Mouse (Mus musculus) heart, postnatal 0 days (tissue): ENCODE measurements around the gene Lpin3. TPM values are rescaled to one million over a fixed set of nuclear protein-coding genes. Genes with fewer than 3 reads are reported as not detected.

ENCODE experiments used
- ATAC-seq: fragments of 200-750 bp; cut with Nextera tagmentation; 2 replicates; pipeline ENCODE4 v1.8.0; 2017; ENCODE audit warnings: low read depth, moderate number of reproducible peaks, moderate library complexity; ENCODE audit not compliant: insufficient read depth
- DNase-seq: peaks from one replicate; pipeline ENCODE4 v3.0.0-alpha.2; 2016; ENCODE audit warnings: low spot score
- H3K27ac ChIP-seq: fragments of 300-500 bp; sonication (generic); 2 replicates; pipeline ENCODE4 v1.5.1; 2014; ENCODE audit warnings: low read depth, mild to moderate bottlenecking
- H3K27me3 ChIP-seq: fragments of 300-500 bp; sonication (generic); 2 replicates; pipeline ENCODE4 v1.6.1; 2014; ENCODE audit warnings: low read length, mixed read lengths; ENCODE audit not compliant: control insufficient read depth, insufficient read depth
- H3K36me3 ChIP-seq: fragments of 300-500 bp; sonication (generic); replicated peaks from 2 replicates; pipeline ENCODE4 v1.6.1; 2014; ENCODE audit warnings: low read length, mixed read lengths; ENCODE audit not compliant: control insufficient read depth, insufficient read depth
- H3K4me1 ChIP-seq: fragments of 300-500 bp; sonication (generic); 2 replicates; pipeline ENCODE4 v1.6.1; 2014; ENCODE audit warnings: antibody characterized with exemption; ENCODE audit not compliant: control insufficient read depth, insufficient read depth
- H3K4me2 ChIP-seq: fragments of 300-500 bp; sonication (generic); 2 replicates; pipeline ENCODE4 v1.6.1; 2014; ENCODE audit warnings: low read depth, mild to moderate bottlenecking, low read length, moderate library complexity
- H3K4me3 ChIP-seq: fragments of 300-500 bp; sonication (generic); 2 replicates; pipeline ENCODE4 v1.5.1; 2014; ENCODE audit warnings: low read depth, low read length
- H3K9ac ChIP-seq: fragments of 300-500 bp; sonication (generic); replicated peaks from 2 replicates; pipeline ENCODE4 v1.6.1; 2014; ENCODE audit warnings: low read depth, low read length, mixed read lengths
- H3K9me3 ChIP-seq: fragments of 300-500 bp; sonication (generic); replicated peaks from 2 replicates; pipeline ENCODE4 v1.6.1; 2016; ENCODE audit warnings: low read length; ENCODE audit not compliant: control insufficient read depth
- CTCF ChIP-seq: IDR thresholded peaks from 2 replicates; pipeline ENCODE4 v1.5.1; 2016; ENCODE audit warnings: antibody characterized with exemption, control low read depth, low read depth
- EP300 ChIP-seq: IDR thresholded peaks from 2 replicates; pipeline ENCODE4 v1.6.1; 2016; ENCODE audit warnings: antibody characterized with exemption, low read depth
- WGBS: fragments of 180-500 bp; shearing (Covaris S2); extraction: QIAGEN DNeasy Blood & Tissue Kit; methylation state at CpG from one replicate; pipeline ENCODE4 v1.1.7; 2014; 5-methylcytosine and 5-hydroxymethylcytosine counted together
- polyA plus RNA-seq: library from polyadenylated mRNA; unstranded; fragments of >200 nt; fragmentation: Nextera tagmentation; extraction: Ambion mirVana; gene quantifications from 2 replicates; pipeline ENCODE4 v1.2.1, GENCODE M21; 2015
- total RNA-seq: library from RNA; depleted of rRNA; stranded (reverse); fragments of >200 nt; gene quantifications from 2 replicates; pipeline ENCODE4 v1.2.3, GENCODE M21; 2014; ENCODE audit warnings: low replicate concordance

Gene Lpin3
- total and polyA plus RNA-seq, 2 experiments from 2014 or later: 1.5 to 5.1 TPM

DNA sequence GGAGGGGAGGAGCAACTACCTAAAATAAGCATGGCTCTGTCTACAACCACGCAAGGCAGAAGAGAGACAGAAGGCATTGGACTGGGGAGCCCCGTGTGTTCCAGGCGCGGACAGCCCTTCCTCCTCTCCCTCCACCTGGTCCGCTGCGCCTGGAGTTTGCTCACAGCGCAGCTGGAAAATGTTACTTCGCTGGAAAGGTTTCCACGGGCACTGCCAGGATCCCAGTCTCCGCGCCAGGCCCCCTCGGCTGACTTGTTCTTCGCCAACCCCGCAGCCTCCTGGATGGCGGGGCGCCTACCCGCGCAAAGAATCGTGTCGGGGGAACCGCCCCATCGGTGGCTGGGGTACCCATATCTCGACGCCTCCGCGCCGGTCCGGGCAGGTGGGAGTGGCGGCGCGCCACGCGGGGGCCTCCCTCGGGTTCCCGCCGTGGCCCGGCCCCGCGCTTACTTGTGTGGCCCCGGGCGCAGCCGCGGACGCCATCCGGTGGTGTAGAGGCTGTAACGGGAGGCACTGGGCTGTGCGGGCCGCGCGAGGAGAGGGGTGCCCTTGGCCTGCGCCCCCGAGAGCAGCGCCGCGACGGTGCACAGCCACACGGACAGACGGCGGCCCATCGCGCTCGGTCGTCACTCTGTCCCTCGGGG, 31.2 kb downstream of the Lpin3 start:
- WGBS: under 1% methylated on average over 43 of the region's 64 CpGs
- H3K27ac ChIP-seq: no peak overlapping the region
- no peak for TF ChIP-seq EP300
- no peak for TF ChIP-seq CTCF

DNA sequence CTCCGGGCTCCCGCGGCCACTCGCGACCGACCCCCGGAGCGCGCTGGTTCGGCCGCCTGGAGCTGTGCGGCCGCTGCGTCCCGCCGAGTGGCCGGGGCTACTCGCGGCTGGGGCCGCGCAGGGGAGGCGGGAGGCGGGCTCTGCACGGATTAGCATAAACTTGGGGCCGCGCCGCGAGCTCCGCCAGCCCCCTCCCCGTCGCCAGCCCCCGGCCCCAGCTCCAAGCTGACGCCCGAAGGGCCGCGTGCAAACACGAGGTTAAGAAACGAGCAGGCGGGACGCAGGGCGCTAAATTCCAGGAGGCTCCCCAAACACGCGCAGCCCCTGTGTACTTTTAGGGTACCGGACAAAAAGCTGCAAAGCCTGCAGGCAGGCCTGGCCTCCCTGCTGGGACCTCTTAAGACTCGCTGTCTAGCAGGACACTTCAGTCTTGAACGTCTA, 31.8 kb downstream of the Lpin3 start, which contains the start of gene Emilin3:
Emilin3 (minus strand) TSS at position 98 of the 441 bp plus-strand sequence.
- DNase-seq (no peak), ATAC-seq (peak; percentile 38)

More for the DNA sequence above, 31.2 kb downstream of the Lpin3 start:
- H3K9me3 ChIP-seq: no peaks in the 10 kb centered on the region
- H3K4me2 ChIP-seq: peak overlapping the region; percentile 84
- peak; percentile 13 for ATAC-seq
- DNase-seq: no peak
- H3K4me3 ChIP-seq: peak overlapping the region; percentile 50
- peaks cover 68% of the 10 kb centered on the region for H3K27me3 ChIP-seq
- no peaks in the 10 kb centered on the region for H3K36me3 ChIP-seq
- peak overlapping the region; percentile 38; the same call in 1 of the 2 replicates for H3K9ac ChIP-seq
- H3K4me1 ChIP-seq: peaks cover 22% of the 10 kb centered on the region; the same call in 1 of the 2 replicates

GRCm38 (mm10) chr2:160914656-160915055, 34.2 kb downstream of the Lpin3 start:
- Histone ChIP-seq H3K36me3 (no peaks in the 10 kb centered on the region), H3K27me3 (peaks cover 50% of the 10 kb centered on the region), H3K9ac (no peak overlapping the region), H3K4me3 (no peak overlapping the region), H3K4me1 (peaks cover 27% of the 10 kb centered on the region; the same call in 1 of the 2 replicates), H3K4me2 (no peak overlapping the region), H3K27ac (no peak overlapping the region), H3K9me3 (no peaks in the 10 kb centered on the region)
- ATAC-seq (no peak), DNase-seq (no peak)
- TF ChIP-seq CTCF: no peak
- TF ChIP-seq EP300: no peak
- 81% methylated on average over 9 of the region's 9 CpGs for WGBS

More for the DNA sequence above, 31.8 kb downstream of the Lpin3 start, which contains the start of gene Emilin3:
- Histone ChIP-seq H3K4me2 (peak within 1 kb of the TSS; percentile 84), H3K27me3 (peaks cover 66% of the 10 kb centered on the region), H3K36me3 (no peaks in the 10 kb centered on the region), H3K4me3 (peak within 1 kb of the TSS; percentile 50), H3K27ac (no peak within 1 kb of the TSS), H3K4me1 (peaks cover 22% of the 10 kb centered on the region; the same call in 1 of the 2 replicates), H3K9ac (peak within 1 kb of the TSS; percentile 38; the same call in 1 of the 2 replicates), H3K9me3 (no peaks in the 10 kb centered on the region)
- 4% methylated on average over 35 of the region's 46 CpGs for WGBS
- TF ChIP-seq EP300: no peak
- TF ChIP-seq CTCF: no peak

DNA sequence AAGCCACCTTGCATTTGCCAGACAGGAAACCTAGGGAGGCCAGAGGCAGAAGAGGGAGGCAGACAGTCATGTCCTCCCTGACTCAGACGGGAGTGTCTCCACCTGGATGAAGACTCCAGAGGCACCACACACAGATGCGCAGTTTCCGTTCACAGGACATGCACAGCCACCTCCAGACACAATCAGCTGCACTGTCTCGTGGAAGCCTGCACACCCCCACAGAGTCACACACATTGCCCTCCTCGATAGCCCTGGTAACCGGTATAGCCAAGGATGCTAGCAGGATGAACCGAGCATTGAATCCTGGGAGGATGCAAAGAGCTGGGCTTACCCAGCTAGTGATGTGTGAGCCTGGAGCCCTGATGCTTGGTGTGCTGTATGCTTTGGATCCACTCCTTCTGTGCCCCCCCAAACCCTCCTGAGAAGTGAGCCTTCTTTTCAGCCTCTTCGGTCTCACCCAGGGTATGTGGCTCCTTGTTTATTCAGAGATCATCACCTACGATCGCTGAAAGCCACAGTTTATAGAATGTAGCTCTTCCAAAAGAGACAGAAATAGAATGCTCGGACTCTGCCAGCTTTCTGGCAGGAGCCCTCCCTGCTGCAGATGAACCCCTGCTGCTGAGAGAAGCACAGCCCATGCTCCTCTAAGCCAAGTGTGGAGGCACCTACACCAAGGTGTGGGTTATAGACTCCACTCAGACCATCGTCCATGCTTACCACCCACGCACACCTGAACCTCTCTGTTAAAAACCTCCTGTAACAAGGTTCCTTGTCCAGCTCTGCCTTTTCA, 35.5 kb downstream of the Lpin3 start:
- TF ChIP-seq EP300 (no peak), CTCF (no peak)
- peaks cover 37% of the 10 kb centered on the region for H3K27me3 ChIP-seq
- WGBS: 54% methylated on average over 13 of the region's 13 CpGs
- H3K4me2 ChIP-seq: no peak overlapping the region
- DNase-seq: no peak
- no peak overlapping the region for H3K4me3 ChIP-seq
- H3K27ac ChIP-seq: no peak overlapping the region
- no peaks in the 10 kb centered on the region for H3K36me3 ChIP-seq
- ATAC-seq: no peak
- H3K4me1 ChIP-seq: peaks cover 27% of the 10 kb centered on the region; the same call in 1 of the 2 replicates
- H3K9ac ChIP-seq: no peak overlapping the region
- no peaks in the 10 kb centered on the region for H3K9me3 ChIP-seq

- WGBS: 86% methylated on average over 8 of the region's 8 CpGs
- H3K9me3 ChIP-seq: no peaks in the 10 kb centered on the region
- H3K4me3 ChIP-seq: no peak overlapping the region
- H3K27ac ChIP-seq: no peak overlapping the region
- no peak for DNase-seq
- H3K4me1 ChIP-seq: peaks cover 25% of the 10 kb centered on the region; the same call in 1 of the 2 replicates
- no peak overlapping the region for H3K9ac ChIP-seq
- H3K36me3 ChIP-seq: no peaks in the 10 kb centered on the region
- no peak for ATAC-seq
- no peak for TF ChIP-seq CTCF
- TF ChIP-seq EP300: no peak
- peaks cover 30% of the 10 kb centered on the region for H3K27me3 ChIP-seq
- H3K4me2 ChIP-seq: no peak overlapping the region
Observed at GRCm38 (mm10) chr2:160916714-160917113, 36.2 kb downstream of the Lpin3 start.
